Mouse (Mus musculus) MEL (cell line): ENCODE data around the gene Eci1.

Source experiments
- CTCF ChIP-seq, 3 experiments: IDR thresholded peaks in 2 of 3; conservative IDR thresholded peaks in 1 of 3; 2 replicates each; pipeline ENCODE4 v1.5.1; 2011 to 2012; ENCODE audit warnings: low read length in 3 of 3, low read depth in 2 of 3, mild to moderate bottlenecking in 2 of 3, improper control_type of control experiment in 1 of 3, inconsistent platforms in 1 of 3, mixed read lengths in 1 of 3, moderate library complexity in 1 of 3; ENCODE audit not compliant: control insufficient read depth in 1 of 3, insufficient read depth in 1 of 3, poor library complexity in 1 of 3, severe bottlenecking in 1 of 3
- HCFC1 ChIP-seq: IDR thresholded peaks from 2 replicates; pipeline ENCODE4 v1.6.1; 2012; ENCODE audit warnings: low read depth, mild to moderate bottlenecking, inconsistent platforms, low read length, improper control_type of control experiment, moderate library complexity
- MAFK ChIP-seq: IDR thresholded peaks from 2 replicates; pipeline ENCODE4 v1.6.1; 2011; ENCODE audit warnings: low read depth, mild to moderate bottlenecking, low read length, improper control_type of control experiment, borderline replicate concordance
- TCF12 ChIP-seq: IDR thresholded peaks from 2 replicates; pipeline ENCODE4 v1.6.1; 2014; ENCODE audit warnings: low read depth, mild to moderate bottlenecking, inconsistent platforms, low read length, improper control_type of control experiment, moderate library complexity

DNA sequence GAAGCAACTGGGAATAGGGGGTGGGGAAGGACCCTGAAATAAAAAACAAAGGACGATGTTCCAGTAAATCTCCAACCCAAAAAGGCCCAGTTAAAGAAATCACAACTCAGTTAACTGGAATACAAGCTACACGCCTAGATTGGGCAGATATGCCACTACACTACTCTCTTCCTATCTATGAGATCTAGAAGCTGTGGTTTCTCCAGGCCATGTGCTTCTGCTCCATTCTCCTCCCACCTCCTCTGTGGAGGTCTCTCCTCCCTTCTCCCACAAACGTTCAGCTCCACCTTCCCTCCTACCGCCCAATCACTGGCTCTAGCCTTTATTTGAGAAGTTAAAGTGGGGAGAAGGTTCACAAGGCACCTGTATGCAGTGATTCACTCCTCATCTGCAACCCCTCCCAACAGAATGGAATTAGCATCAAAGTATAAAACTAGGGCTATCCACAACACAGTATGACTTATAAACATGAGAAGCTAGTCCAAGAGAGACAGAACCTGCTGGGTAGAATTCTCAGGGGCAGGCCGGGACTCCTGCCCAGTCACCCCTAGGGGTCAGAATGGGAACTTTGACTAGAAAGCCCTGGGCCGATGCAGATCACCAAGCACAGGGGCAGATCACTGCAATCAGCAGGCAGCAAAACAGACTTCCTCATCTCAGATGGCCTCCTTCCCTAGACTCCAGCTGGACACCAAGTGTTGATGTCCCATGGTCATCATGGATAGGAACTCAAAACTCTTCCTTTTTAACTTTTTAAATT, 37.1 kb downstream of the Eci1 start:
- no peak for TF ChIP-seq MAFK
- TF ChIP-seq TCF12, result no peak
- no peak for TF ChIP-seq HCFC1
- peak in 2 of 3 experiments; percentile 25 to 39; a peak in 5 of 6 replicates for TF ChIP-seq CTCF (IDR thresholded peaks at IDR 0.05 in 2 of 3, conservative IDR thresholded peaks at IDR 0.05 in 1 of 3; ENCODE audit: control insufficient read depth in 1 of 3, insufficient read depth in 1 of 3, low read depth in 2 of 3, low read length in 3 of 3, poor library complexity in 1 of 3, severe bottlenecking in 1 of 3)
